Mouse (Mus musculus): ENCODE measurements around the gene E2f6.
A peak's percentile ranks its signal among the peaks of the same experiment; 100 is the strongest.

E2f6 gene

DNA sequence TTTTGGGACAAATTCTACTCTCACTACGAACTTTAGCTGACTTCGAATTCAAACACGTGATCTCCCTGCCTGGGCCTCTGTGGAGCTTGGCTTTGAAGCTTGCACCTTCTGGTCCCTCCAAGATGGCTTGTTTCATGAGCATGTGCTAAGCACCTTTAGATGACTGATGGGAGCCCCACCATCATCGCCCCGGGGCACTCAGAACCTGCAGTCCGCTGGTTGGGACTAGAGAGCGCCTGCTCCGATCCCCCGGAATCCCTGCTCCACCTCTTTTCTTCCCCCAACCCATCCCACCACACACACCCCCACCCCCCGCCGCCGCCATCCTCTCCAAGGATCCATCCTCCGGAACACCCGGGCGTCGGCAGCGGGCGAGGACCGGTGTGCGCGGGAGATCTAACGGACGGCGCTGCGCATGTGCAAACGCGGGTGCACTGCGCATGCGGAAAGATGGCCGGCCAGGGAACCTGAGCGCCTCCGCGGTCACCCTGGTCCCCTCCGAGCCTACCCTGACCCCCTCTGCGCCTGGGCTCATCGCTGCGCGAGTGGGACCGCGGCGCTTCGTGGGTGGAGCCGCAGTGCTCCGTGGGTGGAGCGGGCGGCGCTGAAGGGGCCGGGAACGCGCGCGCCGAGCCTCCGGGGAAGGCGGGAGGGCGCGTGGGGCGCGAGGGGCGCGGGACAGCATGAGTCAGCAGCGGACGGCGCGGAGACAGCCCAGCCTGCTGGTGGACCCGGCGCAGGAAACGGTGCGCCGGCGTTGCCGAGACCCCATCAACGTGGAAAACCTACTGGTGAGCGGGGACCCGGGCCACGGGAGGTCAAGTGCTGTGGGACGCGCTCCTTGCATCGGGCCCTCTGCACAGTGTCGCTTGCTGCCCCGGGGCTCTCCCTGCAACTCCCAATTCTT is at the start of gene E2f6:
Gene E2f6, plus strand, starts transcription at position 439 of the 907 bp plus-strand sequence.
- peak; percentile 43 for DNase-seq (ENCODE audit: low spot score)

DNA sequence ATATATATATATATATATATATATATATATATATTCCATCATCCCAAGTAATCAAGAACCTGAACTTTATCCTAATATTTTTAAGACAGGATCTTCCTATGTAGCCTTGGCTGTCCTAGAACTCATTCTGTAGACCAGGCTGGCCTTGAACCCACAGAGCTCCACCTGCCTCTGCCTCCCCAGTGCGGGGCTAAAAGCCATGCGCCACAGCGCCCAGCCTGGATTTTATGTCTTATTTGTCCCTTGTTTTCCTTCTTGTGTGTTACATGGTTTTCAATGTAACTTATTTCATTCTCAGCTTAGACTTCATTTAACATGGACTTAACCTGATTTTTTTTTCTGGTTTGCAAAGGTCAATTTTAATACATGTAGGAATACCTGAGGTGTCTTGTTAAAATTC is 49.3 kb upstream of the E2f6 start:
- DNase-seq (ENCODE audit: low spot score), result no peak

DNA sequence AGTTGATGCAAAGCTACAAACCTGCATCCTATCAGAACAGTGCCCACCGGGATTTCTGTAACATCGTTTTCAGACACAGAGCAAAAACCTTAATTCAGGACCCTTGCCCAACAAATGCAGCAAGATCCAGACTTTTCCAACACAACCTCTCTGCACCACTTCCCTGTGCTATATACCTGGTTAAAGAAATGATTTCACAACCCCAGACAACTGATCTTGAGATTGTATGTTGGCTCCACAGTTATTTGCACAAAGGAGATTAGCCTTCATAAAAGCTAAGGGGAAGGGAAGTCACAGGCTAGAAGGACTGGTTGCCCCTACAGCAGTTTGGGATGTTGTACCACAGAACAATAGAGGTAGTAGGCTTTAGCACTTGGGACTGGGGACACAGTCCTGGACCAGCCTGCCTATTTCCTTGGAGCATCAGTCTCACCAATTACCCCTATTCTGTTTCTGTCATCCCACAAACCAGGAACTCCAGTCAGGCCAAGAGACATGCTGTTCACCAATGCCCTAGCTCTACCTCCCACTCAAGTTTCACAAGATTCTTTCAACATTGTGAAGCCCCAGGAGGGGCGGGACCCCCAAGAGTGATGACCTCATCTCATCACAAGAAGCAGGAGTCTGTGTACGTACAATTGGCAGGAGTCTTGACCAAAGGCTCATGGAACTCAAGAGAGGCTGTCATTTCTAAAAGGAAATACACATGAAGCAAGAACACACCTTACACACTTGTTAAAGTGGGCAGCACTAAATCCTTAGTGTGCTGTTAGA is 46.9 kb upstream of the E2f6 start:
- no peak for DNase-seq (ENCODE audit: low spot score)

DNA sequence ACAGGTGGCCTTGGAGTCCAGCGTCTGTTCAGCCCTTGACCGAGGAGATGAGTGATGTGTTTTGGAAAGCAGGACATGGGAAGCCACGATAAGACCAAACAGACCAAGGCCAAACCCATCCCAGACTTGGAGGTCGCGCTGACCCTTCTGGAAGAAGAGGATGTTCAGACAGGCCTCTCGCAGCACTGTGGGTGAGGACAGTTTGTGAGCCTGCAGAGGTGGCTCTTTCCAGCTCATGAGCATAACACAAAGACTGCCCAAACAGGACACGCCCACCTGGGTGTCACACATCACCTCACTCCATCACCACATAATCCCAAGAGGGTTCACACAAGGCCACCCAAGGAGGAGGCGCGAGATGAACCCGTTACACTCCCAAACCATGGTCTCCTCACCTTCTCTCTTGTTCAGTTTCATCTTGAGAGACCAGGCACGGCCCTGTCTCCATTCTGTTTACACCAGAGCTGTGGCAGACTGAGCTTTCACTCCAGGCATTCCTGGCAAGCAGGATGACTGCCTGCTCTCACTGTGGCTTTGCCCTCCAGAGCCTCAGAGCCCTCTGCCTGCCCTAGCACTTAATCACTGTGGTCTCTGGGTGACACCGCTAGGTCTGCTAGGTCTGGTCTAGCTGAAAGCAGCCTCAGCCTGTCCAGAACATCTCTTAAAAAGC is 45.9 kb upstream of the E2f6 start:
- no peak for DNase-seq (ENCODE audit: low spot score)

DNA sequence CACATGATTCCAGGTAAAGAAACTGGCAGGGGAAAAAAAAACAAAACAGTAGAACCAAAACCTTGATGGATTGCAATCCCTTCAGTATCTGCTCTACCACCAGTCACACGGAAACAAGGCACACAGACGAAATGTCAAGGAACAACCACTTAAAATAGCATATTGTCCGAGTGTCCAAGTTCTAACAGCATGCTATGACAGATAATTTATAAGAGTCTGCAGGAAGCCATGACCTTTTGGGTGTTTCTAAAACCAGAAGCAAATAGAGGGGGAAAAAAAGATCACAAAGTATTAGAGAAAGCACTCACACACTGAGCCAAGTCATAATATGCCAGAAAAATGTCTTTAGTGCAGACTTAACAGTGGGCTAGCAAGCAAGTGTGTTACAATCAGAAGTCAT is 42.5 kb upstream of the E2f6 start:
- no peak for DNase-seq (ENCODE audit: low spot score)

DNA sequence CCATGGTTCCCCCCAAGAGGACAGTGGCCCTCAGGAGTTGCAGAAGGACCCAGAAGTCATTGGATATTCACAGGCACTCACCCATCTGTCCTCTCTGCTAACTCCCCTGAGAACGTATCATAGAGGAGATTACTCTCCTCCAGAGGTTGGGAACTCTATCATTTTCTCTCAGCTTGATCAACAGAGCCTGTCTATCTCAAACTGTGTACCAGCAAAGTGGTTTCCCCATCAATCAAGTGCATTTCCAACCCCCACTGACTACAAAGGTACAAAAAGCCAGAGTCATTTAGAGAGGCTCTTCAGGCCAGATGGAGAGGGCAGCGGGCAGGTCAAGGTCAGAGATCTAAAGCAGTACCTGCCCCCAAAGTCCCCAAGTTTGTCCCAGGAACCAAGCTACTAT is 42.1 kb upstream of the E2f6 start:
- DNase-seq (ENCODE audit: low spot score), result no peak

DNA sequence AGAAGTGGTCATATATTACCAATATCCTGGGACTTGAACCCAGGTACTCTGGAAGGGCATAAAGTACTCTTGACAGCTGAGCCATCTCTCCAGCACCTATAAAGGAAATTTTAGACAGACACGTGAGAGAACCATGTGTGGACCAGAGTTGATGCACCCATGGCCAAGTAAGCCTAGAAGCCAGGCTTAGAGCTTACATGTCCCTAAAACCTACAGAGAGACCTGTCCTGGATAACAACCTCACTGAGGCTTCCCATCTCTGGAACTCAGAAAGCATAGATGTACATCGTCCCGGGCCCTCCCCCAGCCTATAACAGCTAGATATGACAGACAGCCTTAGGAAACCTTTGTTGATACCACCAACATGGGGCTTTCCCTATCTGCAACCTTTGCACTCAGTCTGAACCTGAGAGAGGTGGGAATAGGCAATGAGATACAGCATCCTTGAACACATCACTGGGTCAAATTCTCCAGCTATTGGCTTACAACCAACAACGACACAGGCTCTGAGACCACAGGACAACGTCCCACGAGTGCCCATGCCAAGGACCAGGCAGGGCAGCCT is 41.1 kb upstream of the E2f6 start:
- DNase-seq (ENCODE audit: low spot score), result no peak

DNA sequence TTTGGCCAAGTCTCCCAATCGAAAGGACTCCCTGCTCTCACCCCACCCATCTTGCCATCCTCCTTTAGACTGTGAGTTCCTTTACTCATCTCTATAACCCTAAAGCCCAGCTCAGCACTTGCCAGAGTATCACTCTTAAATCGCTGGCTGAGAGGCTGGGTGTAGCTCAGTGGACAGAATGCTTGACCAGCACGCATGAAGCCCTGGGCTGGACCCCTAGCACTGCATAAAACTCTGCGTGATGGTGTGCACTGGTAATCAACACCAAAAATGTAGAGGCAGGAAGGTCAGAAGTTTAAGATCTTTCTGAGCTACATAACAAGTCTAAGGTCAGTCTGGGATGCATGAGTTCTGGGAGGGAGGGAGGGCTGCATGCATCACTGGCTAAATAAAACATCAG is 36.2 kb upstream of the E2f6 start:
- DNase-seq (ENCODE audit: low spot score), result no peak

DNA sequence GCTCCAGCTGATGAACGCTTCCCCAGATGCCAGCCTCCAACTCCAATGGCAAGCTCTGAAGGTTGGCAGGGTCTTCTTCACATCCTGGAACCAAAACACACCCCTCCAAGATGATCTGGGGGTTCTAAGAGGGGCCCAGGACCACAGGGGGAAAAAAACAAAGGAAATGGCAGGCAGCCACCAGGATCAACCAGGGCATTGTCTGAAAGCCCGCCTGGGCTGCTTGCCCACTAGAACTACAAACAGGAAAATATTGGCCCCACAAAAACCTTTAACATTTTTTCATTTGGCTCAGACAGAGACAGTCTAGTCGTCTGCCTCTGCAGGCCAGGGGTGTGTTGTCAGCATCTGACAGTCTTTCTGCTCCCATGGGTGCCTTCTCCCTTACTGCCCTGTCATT is 35.4 kb upstream of the E2f6 start:
- DNase-seq (ENCODE audit: low spot score), result no peak

DNA sequence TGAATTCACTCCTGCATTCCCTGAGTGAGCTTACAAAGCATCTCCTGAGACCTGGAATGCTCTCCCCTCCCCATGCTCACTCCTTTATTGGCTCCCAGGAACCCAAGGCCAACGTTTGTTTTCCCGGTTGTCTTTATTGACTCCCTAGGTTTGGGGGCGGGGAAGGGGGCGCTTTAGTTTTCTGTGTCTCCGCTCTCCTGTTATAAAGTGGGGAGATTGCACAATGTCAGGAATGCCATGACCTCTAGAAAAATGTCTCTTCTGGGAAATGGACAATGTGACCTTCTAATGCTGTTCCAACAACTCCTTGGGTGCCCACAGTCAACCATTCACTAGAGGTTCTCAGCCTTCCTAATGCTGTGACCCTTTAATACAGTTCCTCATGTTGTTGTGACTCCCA is 32.2 kb upstream of the E2f6 start:
- DNase-seq (ENCODE audit: low spot score), result no peak

DNA sequence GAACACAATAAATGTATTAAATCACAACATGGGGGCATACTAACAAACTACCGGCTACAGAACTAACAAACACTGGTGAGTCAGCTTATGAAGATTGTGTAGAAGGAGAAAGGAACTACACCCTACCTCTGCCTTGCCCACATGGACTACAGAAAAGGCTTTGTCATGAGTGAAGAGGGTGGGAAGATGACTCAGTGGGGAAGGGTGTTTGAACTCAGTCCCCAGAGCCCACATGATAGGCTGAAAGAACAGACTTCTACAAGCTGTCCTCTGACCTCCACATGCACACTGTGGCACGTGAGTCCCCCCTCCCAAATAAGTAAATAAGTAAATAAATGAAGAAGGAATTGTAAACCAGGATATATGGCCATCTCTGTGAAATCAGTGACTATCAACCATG is 31.6 kb upstream of the E2f6 start:
- no peak for DNase-seq (ENCODE audit: low spot score)

DNA sequence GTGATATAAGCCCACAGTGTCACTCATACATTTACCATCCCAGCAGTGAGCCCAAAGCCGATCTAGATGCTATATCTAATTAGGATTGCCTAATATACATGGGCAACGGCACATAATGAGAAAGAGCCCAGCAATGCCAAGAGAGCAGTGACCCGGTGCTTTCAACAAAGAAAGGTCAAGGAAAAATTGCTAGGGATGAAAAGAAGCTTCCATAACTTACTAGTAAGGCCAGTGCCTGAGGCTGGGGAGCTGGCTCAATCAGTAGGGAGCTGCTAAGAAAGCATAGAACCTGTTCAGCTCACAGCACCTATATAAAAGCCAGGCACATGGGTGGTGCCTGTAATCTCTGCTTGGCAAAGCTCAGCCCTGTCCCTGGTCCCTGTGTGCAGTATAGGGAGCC is 30.4 kb upstream of the E2f6 start:
- DNase-seq (ENCODE audit: low spot score), result no peak

DNA sequence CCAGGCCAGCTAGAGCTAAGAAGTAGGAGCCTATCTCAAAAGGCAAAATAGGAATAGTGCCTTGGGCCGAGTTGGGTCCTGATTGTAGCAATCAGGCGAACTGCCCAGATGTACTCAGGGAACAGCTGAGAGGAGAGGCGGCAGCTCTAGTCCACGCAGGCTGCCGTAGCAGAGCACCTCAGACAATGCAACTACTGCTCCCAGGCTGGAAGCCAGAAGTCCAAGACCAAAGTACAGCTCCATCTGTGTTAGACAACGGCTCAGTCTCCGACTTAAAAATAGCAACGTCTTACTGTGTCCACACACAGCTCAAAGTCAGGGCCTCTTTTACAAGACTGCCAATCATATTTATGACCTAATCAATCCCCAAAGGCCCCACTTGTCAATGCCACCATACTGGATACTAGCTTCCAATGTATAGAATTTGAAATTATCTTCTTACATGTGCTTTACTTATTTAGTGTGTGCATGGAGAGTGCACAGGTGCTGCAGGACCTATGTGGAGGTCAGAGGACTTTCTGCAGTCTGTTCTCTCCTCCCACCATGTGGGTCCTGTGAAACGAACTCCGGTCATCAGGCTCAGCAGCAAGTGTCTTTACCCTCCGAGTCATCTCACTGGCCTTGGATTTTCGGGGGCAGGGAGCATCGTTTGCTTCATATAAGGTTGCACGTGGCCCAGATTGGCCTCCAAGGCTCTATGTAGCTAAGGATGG is 29.6 kb upstream of the E2f6 start:
- no peak for DNase-seq (ENCODE audit: low spot score)

DNA sequence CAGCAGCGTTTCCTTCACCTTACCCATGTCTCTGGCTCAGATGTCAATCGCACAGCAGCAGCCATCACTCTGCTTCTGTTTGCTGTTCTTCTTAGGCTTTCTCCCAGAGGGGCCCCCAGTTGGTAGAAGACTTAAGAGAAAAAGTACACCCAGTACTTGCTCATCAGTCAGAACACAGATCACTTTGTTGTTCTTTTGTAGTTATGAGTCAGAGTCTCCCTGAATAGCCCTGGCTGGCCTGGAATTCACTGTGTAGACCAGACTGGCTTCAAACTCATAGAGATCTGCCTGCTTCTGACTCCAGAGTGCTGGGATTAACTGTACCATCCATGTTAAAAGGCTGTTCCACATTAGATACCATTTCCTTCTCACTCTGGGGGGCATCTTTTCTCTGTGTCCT is 22.2 kb upstream of the E2f6 start:
- DNase-seq (ENCODE audit: low spot score), result no peak

DNA sequence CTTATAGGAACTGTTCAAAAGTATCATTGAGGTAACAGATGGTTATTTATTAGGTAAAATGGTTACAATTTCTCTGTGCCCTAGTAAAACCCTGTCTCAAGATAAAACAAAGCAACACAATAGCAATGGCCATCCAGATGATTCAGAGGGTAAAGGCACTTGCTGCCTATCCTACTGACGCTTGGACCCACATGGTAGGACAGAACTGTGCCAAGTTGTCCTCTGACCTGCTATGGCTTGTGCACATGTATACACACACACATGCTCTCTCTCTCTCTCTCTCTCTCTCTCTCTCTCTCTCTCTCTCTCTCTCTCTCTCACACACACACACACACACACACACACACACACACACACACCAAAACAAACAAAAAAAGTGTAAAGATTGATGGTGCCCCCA is 21.6 kb upstream of the E2f6 start:
- no peak for DNase-seq (ENCODE audit: low spot score)

DNA sequence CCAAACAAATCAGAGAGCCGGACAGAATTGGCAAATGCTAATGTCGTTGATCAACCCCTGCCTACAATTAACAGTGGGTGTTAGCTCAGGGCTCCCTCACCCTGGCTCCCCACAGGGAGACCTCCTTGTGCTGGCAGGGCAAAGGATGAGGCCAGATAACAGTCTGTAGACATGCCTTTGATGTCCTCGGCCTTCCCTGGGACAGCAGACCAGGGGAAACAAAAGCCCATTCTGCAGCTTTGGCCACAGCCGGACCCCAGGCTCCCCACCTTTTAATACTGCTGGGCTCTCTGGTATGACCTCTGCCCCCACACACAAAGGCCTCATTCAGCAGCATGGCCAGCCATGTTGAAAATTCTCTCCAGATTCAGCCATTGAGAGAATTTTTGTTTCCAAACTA is 21.0 kb upstream of the E2f6 start:
- no peak for DNase-seq (ENCODE audit: low spot score)

DNA sequence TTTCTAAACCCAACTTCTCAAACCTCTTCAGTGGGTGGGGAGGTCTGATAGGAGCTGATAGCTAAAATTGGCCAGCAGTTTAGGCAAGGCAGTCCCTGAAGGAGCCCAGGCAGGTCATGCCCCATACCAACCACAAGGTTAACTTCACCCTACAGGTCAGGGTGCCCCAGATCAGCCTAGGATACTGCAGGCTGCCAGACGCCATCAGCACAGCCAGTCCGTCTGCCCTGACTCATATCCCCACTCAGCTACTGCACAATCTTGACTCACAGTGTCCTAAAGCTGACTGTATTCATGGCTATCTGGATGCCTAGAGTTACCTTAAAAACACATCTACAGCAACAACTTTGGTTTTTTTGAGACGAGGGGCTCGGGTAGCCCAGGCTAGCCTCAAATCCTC is 20.3 kb upstream of the E2f6 start:
- no peak for DNase-seq (ENCODE audit: low spot score)

DNA sequence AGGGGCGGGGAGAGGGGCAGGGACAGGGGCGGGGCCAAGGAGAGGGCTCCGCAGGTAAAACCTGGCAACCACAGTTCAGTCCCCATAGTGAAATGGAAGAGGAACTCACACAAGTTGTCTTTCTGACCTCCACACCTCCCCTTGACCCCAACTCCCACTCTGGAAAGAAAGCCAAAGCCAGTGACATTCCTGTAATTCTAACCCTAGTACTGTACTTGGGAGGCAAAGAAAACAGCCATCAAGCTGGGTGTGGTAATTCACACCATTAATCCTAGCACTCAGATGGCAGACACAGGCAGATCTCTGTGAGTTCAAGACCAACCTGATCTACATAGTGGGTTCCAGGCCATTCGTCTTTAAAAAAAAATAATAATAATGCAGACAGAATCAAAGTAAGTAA is 17.4 kb upstream of the E2f6 start:
- DNase-seq (ENCODE audit: low spot score), result no peak

DNA sequence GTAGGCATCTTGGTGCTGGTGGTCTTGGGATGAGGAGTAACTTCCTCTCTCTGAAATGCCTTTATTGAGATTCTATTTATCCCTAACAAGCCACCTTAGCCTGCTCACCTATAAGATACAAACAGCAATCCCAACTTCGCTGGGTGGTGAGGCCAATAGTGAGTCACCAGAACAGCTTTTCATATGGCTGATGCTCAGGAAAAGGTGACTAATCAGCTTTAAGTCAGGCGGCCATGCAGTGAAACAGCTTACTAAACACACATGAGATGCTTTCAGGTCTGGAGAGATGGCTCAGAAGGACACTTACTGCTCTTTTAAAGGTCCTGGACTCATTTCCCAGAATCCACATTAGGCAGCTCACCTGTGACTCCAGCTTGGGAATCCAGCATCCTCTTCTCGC is 15.0 kb upstream of the E2f6 start:
- DNase-seq (ENCODE audit: low spot score), result no peak

DNA sequence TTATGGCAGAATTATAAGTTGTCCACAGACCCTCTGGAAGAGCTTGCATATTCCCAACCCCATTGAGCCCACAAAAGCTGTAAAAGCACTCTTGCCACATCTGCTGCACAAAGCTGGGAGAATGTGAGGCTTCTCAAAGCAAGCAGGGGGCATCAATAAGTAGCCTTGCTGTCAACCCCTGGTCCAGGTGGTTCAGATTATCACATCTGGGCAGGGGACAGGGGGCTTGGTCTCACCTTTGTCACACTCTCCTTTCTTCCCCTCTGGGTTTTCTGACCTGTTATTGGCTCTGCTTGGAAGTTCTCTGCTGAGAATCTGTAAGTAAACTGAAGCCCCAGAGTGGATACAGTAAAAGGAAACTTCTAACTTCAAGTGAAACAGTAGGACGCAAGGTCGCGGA is 11.9 kb upstream of the E2f6 start:
- DNase-seq (ENCODE audit: low spot score), result no peak

DNA sequence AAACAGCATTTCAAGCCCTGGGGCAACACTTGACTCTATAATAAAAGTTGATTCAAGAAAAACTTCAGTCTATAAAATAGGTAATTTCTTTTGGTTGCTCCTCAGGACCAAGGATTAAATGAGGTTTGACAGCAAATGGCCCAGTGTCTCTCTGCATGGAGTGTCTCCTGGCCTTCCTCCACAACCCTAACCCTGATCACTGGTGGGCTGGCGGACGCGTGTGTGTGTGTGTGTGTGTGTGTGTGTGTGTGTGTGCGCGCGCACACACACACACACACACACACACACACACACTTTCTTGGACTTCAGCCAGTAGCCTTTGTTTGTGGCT is 10.9 kb upstream of the E2f6 start:
- DNase-seq (ENCODE audit: low spot score), result no peak
